Mouse (Mus musculus) erythroblast, adult 5-6 weeks (primary cell): Measurements from ENCODE around the gene Fgd4. TPM values are rescaled to one million over a fixed set of nuclear protein-coding genes. Genes with fewer than 3 reads are reported as not detected.

ENCODE experiments used
- total RNA-seq, 2 experiments: library from RNA; stranded (forward) in 1 of 2; stranded (reverse) in 1 of 2; fragments of 150-400 nt in 1 of 2; fragments of 200-764, 138-1000 nt in 1 of 2; gene quantifications; 2 replicates each; pipeline versions ENCODE4 v1.2.3 to v1.2.4; 2015 to 2017; ENCODE audit warnings: low replicate concordance in 2 of 2

Gene Fgd4
- total RNA-seq, 2 experiments from 2014 or later: 11.9 to 14.0 TPM

Other genes with a start within 250 kb of the Fgd4 start
- gene Dnm1l, start 241.6 kb downstream of the Fgd4 start, total RNA-seq (2015; ENCODE audit: low replicate concordance): 34.3 and 35.5 TPM in 2 replicates
- gene Dnm1l, start 241.6 kb downstream of the Fgd4 start, total RNA-seq (2017; ENCODE audit: low replicate concordance): 15.9 and 18.5 TPM in 2 replicates
- gene Olfr19, start 75.9 kb upstream of the Fgd4 start, total RNA-seq (2015; ENCODE audit: low replicate concordance): not detected in 2 replicates
- not detected in 2 replicates for gene Olfr19, start 75.9 kb upstream of the Fgd4 start, total RNA-seq (2017; ENCODE audit: low replicate concordance)
- gene Spag6l, start 228.9 kb upstream of the Fgd4 start, total RNA-seq (2015; ENCODE audit: low replicate concordance): not detected in 2 replicates
- not detected in 2 replicates for gene Spag6l, start 228.9 kb upstream of the Fgd4 start, total RNA-seq (2017; ENCODE audit: low replicate concordance)